In genomic region chr9:51060601-51061000, GRCm38 (mm10) we compare ENCODE assay signal across 24 mouse cellular contexts. TPM values are rescaled to one million over a fixed set of nuclear protein-coding genes. Genes with fewer than 3 reads are reported as not detected.
"Had no signal": no experiment of that assay in that cellular context is flagged by ENCODE, and none has a peak within 500 bp of the region (broad histone marks: within the 10 kb centered on the region; RNA-seq: fewer than 3 reads in every experiment).

TSS of gene Btg4 (plus strand) at chr9:51060901.

- H3K9me3 ChIP-seq: neural tube, embryonic 12.5 days; neural tube, embryonic 13.5 days; neural tube, embryonic 15.5 days; stomach, embryonic 15.5 days had no signal

- H3K4me3 ChIP-seq: neural tube, embryonic 12.5 days; neural tube, embryonic 13.5 days; neural tube, embryonic 15.5 days; stomach, embryonic 15.5 days had no signal

- H3K9ac ChIP-seq: neural tube, embryonic 12.5 days; neural tube, embryonic 13.5 days; neural tube, embryonic 15.5 days; stomach, embryonic 15.5 days had no signal

- H3K27me3 ChIP-seq: neural tube, embryonic 12.5 days; neural tube, embryonic 13.5 days; neural tube, embryonic 15.5 days; stomach, embryonic 15.5 days had no signal

- H3K36me3 ChIP-seq: neural tube, embryonic 12.5 days; neural tube, embryonic 13.5 days; neural tube, embryonic 15.5 days; stomach, embryonic 15.5 days had no signal

- H3K27ac ChIP-seq: neural tube, embryonic 12.5 days; neural tube, embryonic 13.5 days; neural tube, embryonic 15.5 days; stomach, embryonic 15.5 days; stomach, postnatal 0 days had no signal

- H3K4me2 ChIP-seq: neural tube, embryonic 12.5 days; neural tube, embryonic 13.5 days; neural tube, embryonic 15.5 days; stomach, embryonic 15.5 days had no signal

- H3K4me1 ChIP-seq: neural tube, embryonic 12.5 days; neural tube, embryonic 13.5 days; neural tube, embryonic 15.5 days; stomach, embryonic 15.5 days had no signal

- DNase-seq: retina, postnatal 1 day; right cerebral cortex, adult 18-20 months; right cerebral cortex, postnatal 14 days; right cerebral cortex, postnatal 25 days; right cerebral cortex, postnatal 4 days; spleen, adult 18-20 months; thymus, adult 18-20 months; thymus, adult 2 months; thymus, postnatal 14 days; thymus, postnatal 25 days; thymus, postnatal 36 days; thymus, postnatal 4 days had no signal

RNA-seq across cellular contexts. Expression of gene Btg4, which starts in this region (rescaled TPM):
- total RNA-seq: neutrophil, adult 5-6 weeks had no signal
- polyA plus RNA-seq: neural tube, embryonic 12.5 days; neural tube, embryonic 13.5 days; neural tube, embryonic 14.5 days; neural tube, embryonic 15.5 days; small intestine, adult 2 months; spleen, adult 2 months; stomach, embryonic 14.5 days; stomach, embryonic 15.5 days; stomach, embryonic 16.5 days; stomach, postnatal 0 days; thymus, adult 2 months; urinary bladder, adult 2 months had no signal
